Mouse (Mus musculus) layer of hippocampus, adult 18-20 months (tissue): Measurements from ENCODE around the gene Tfap2a. TPM values are rescaled to one million over a fixed set of nuclear protein-coding genes. Genes with fewer than 3 reads are reported as not detected.

Experiments used
- DNase-seq, 2 experiments: peaks; one replicate each; pipeline ENCODE4 v3.0.0; 2022; ENCODE audit warnings: low spot score in 2 of 2
- total RNA-seq, 2 experiments: library from RNA; stranded (reverse); gene quantifications; 2 replicates each; pipeline ENCODE4 v1.2.3; 2021

Tfap2a gene
- total RNA-seq, 2 experiments from 2014 or later, result 0.27 to 0.30 TPM

DNA sequence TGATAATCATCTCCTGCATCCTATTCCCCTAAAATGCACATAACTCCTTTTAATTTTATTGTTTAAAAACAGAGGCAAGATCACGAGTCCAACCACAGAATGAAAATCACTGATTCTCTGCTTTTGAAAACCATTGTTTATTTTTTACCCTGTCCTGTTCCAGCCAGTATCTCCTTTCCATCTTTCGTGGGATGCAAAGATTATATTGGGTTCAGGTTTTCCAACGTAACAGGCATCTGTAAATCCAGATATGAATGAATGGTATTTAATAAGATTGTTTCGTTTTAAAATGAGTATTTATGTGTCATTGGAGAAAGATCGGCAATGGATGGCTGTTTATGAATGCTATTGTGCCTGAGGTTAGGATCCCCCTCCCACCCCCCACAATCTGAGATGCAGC lies 24.5 kb downstream of the Tfap2a start:
- DNase-seq, result no peak

DNA sequence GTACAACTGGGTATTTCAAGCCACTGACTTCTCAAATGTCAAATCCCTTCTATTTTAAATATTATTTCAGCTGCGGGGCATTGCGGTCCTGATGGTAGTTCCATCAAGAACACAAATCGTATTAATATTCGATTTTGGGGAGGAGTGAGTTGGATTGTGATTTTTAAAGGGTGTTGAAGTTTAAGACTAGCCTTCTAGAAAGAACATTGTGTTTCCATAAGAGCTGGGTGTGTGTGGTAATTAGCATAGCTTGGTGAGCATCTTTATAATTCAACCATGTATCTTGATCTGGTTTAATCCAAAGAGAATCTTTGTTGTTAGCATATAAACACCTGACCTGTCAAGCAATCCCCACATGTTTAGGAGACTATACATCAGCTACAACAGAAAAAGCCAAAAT lies 24.9 kb downstream of the Tfap2a start:
- no peak for DNase-seq

DNA sequence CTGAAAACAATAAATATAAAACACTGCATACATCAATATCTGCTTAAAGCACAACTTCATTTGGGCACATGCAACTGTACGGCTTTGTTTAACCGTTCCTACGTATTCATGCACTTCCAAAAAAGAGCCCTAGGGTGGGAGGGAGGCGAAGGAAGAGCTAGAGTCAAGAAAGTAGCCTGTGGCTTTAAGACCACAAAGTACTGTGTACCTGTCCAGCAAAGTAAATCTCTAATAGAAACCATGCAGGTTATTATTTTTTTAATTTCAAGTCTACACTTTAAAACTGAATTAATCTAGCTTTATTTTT lies 25.7 kb downstream of the Tfap2a start:
- DNase-seq, result no peak

DNA sequence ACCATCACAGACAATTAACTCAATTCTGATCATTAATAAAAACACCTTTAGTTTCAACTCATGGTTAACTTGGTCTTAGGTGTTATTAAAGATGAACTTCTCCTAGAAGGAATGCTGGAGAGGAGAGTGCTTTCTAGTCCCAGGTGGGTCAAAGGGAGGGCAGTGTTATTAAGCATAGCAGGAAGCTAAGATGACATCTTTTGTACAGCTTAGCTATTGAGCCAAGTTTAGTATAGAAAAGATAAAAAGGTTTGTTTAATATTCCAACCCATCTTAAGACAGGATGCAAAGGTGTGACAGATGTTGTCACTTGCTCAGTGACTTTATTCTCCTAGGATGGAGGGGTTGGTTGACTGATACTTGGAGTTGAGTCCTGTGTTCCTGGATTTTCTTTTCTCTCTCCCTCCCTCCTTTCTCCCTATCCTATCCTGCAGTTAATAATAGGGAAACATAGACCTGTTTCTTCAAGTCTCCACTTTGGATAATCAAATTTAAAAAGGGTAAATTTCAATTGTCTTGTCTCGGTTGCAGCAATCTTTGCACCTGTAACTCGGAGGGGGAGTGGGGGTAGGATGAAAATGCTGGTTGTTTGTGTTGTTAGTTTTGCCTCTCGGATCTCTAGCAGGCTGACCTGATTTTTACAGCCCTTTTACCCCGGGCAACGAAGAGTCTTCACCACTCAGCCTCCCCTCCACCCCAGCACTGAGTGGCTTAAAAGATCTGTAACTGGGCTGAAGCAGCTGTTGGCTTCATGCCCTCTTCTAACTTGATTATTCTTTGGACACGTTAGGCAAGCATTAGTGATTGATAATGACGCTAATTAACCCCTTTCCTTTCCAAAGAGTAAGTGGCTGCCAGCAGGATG lies 26.3 kb downstream of the Tfap2a start:
- no peak for DNase-seq

DNA sequence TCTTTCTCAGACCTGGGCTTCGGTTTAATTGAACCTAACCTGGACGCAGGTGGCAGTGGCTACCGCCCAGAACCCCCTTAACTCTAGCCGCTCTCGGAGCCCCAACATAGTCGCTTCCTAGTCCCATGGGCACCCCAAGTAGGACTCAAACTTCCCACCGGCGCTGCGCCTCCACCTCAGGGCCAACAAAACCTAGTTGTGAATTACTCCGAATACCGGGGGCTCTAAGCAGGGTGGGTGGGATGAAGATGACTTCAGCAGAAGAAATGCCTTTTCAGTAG lies 28.2 kb downstream of the Tfap2a start:
- no peak for DNase-seq

DNA sequence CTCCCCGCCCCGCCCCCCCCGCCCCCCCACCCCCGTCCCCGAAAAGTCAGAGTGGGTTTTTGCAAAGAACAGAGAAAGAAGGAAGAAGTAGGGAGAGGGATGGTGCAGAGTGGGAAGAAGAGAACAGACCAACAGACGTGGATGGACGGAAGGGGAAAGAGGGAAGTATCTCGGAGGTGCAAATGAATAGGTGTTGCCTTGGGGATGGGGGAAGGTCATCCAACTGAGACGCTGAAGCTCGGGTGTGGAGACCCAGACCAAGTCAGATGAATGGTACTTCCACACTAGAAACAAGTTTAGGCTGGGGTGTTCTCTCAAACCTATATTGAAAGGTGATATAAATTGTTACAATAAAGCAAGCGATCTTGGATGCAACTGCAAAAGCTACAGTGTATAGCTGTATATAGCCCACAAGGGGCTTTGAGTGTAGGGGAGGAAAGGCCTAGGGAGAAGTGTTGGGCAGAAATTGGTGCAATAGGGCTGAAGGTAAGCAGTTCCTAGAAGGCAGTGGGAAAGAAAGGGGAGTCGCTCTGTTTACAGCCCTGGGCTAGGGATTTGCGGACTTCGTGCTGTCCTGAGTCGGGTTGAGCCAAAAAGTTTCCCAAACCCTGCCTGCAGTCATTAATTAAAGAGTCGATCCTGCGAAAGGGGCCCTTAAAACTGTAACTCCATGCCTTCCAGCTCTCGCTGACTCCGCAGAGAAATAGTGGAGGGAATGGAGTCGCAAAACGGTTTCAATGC lies 28.7 kb downstream of the Tfap2a start:
- DNase-seq, result no peak

DNA sequence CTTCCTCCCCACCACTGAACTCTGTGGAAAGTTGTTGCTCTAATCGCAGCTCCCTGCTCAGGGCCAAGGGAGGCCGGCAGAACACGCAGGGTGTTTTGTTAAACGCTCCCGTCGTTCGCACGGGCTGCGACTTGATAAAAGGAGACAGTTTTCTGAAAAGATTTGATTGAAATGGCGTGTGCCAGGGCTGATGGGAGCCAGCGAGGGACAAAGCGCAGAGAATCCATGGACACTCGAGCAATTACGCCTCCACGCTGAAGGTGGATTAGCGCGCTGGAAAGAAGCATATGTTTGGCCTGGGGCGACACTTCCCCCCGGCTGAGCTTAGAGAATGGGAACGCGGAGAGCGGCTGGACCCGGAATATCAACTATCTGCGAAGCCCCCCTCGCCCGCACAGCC lies 29.3 kb downstream of the Tfap2a start:
- DNase-seq, result no peak

GRCm38 (mm10) chr13:40708271-40708670 lies 29.9 kb downstream of the Tfap2a start:
- DNase-seq, result no peak

- no peak for DNase-seq
Observed at GRCm38 (mm10) chr13:40707646-40708045, 30.5 kb downstream of the Tfap2a start.

- DNase-seq, result no peak
Observed at GRCm38 (mm10) chr13:40706612-40707011, 31.6 kb downstream of the Tfap2a start.

DNA sequence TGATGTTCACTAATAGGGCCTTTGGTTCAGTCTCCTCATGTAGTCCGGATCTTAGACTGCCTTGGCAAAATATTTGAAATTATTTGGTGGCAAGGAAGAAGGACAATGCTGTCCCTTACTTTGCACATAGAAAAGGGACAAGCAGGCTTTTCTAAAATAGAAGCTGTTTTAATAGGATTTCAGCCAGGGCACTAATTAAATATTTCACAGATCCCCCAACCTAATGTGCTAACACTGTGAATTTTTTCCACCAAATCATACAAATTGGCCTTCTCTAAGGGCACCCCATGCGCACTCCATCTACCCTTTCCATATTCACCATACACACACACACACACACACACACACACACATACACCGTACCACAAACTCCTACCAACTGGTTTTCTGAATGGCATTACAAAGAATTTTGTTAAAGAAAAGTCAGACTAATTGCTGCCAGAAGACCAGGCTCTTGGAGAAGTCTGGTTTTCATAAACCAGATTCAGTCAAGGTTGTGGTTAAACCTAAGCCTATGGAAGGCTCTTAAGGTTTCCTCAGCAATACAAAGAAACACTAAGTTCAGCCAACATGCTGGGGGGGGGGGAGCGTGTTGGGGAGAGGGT lies 32.3 kb downstream of the Tfap2a start:
- DNase-seq, result no peak

DNA sequence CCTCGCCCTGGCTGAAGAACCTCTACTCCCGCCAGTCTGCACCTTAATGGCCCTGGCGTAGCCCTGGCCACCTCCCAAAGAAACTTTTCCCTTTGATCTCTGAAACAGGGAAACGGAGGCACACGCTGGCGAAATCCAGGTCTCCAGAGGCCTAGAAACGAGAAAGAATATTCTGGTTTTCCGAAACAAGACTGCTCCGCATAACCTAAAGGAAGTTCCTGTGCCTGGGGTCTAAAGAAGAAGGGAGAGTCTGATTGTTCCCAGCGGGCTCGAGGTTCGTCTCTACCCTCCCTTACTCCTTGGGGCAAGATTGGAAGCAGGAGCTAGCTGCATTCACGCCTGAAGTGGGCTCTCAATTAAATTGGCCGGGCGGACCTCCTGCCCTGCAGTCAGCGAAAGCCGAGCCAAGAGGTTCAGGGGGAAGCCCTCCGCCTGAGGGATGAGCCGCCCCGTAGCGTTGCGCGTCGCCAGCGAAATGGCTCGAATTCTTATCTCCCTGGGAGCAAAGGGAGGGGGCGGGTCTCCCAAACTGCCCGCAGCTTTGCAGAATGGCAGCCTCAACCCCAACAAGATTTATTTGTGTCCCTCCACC lies 33.2 kb downstream of the Tfap2a start:
- no peak for DNase-seq

DNA sequence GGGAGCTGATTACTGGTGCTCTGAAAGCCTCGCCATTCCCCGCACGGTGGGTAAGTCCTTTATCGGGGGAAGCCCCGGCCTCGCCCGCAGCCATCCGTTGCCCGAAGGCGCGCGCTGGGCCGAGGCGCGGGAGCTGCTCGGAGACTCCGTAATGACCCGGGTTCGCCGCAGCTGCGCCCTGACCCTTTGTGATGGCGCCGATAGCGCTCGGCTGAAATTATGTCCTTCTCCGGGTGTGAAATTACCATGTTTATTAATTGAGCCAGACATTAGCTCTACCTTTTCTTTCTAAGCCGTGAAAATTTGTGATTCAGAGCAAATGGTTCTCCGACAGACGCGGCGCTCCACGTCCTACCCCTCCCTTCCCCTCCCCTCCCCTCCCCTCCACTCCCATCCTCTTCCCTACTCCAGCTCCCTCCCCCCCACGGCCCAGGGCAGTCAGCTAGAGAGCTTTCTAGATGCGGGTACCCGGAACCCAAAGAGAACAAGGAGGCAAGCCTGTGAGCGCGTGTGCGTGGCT lies 34.1 kb downstream of the Tfap2a start:
- no peak for DNase-seq

- no peak for DNase-seq
Observed at GRCm38 (mm10) chr13:40703123-40703797, 34.9 kb downstream of the Tfap2a start.

GRCm38 (mm10) chr13:40702361-40703122 lies 35.6 kb downstream of the Tfap2a start:
- no peak for DNase-seq

GRCm38 (mm10) chr13:40701691-40702090 lies 36.5 kb downstream of the Tfap2a start:
- DNase-seq, result no peak

DNA sequence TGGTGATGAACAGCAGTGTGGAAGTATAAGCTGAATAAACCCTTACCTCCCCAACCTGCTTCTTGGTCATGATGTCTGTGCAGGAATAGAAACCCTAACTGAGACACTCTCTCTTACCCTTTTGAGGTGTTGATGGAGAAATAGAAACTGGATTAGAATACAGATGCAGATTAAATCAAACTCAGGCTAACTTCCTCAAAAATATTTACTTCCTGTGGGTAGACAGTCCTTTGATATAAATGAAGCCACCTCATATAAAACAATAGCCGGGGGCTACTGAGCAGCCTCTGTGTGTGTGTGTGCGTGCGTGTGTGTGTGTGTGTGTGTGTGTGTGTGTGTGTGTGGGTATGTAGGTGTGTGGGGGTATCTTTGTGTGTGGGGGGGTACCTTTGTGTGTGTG lies 52.4 kb downstream of the Tfap2a start:
- DNase-seq, result no peak

DNA sequence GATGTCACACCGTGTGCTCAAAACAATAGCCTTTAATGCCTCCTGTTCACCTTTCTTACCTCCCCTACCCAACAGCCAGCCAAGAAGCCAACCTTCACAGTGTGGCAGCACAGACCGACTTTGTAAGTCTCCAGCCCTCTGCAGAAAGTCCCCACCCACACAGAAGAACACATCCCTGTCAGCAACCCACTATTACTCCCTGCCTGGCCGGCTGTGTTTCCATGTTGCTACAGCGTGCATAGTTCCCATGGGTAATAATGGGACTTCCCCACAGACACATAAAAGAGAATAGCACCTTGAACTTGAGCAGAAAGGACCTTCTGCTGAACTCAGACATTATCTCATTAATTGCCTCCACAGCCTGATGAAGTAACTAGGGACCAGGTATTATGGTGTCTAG lies 61.4 kb downstream of the Tfap2a start:
- DNase-seq, result peak in 1 of 2 experiments; percentile 4
